Mouse (Mus musculus): Measurements from ENCODE around the gene Ccdc103.

Ccdc103 gene

GRCm38 (mm10) chr11:102880585-102881313 lies at the start of gene Ccdc103, which contains the start of gene Eftud2:
TSS of gene Ccdc103 (plus strand) at chr11:102881204.
TSS of gene Eftud2 (minus strand) at chr11:102880985.
- peak; percentile 93 for DNase-seq

DNA sequence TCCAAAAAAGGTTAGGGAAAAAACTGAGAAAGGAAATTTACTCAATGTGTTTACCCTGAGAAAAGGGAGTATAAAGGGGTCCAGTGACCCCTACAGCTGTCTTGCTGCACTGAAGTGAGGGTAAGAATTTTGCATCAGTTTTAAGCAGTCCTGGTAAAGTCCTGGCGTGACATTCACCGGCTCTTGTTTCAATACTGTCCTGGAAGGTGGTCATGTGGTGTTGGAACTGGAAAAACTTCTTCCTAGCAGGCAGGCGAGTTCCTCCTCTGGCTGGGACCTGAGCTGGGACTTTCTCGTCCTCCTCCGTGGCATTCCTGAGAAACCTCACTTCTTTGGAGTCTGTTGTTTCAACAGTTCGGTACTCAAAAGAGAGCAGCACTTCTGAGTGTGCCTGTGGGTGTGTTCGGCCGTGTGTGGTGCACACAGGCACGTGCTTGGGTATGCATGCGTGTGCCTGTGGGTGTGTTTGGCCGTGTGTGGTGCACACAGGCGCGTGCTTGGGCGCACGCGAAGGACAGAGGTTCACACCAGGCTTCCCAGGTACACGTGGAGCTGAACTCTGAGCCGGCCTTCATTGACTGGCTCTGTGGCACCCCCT lies 48.2 kb upstream of the Ccdc103 start:
- no peak for DNase-seq

GRCm38 (mm10) chr11:102834219-102834618 lies 46.8 kb upstream of the Ccdc103 start:
- DNase-seq, result no peak

GRCm38 (mm10) chr11:102835549-102835948 lies 45.5 kb upstream of the Ccdc103 start, which contains the start of gene Higd1b:
TSS of gene Higd1b (plus strand) at chr11:102835849.
- DNase-seq, result no peak

GRCm38 (mm10) chr11:102836146-102836545 lies 44.9 kb upstream of the Ccdc103 start:
- DNase-seq, result no peak

DNA sequence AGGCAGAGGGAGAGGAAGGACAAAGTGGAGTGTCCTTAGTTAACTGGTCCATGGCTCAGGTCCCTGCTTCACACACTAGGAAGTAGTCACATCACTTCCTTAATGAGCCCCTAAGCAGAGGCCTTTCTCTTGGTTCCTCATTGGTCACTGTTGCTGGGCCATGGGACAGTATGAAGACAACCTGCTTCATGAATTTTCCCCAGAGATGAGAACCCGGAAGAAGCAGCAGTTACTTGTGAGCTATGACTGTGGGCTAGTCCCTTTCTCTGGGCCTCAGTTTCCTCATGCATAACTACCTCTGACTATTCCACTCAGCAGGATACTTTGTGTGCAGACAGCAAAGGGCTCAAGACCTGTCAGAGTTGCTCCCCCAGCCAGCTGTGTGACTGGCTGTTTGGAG lies 43.6 kb upstream of the Ccdc103 start:
- DNase-seq, result no peak

GRCm38 (mm10) chr11:102838126-102838525 lies 42.9 kb upstream of the Ccdc103 start:
- no peak for DNase-seq

GRCm38 (mm10) chr11:102838616-102839150 lies 42.3 kb upstream of the Ccdc103 start:
- no peak for DNase-seq

DNA sequence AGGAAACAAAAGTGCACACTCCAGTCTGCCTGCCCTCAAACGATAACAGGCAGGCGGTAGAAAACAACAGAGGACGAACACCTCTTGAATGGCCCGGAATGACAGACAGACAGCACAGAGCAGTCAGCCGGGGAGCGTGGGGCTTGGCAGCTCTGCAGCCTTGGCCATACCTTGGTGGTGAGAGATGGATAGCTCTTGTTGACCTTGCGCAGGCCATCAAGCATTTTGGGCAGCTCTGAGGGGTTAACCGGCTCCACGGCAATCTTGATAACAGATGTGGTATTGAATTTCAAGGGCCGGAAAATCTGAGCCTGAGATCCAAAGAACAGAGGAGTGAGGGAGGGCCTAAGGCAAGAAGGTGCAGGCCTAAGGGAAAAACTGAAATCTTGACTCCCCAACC lies 35.1 kb upstream of the Ccdc103 start:
- no peak for DNase-seq

- DNase-seq, result no peak
Observed at GRCm38 (mm10) chr11:102851883-102852282, 29.1 kb upstream of the Ccdc103 start.

GRCm38 (mm10) chr11:102853760-102854159 lies 27.2 kb upstream of the Ccdc103 start:
- DNase-seq, result no peak

- no peak for DNase-seq
Observed at GRCm38 (mm10) chr11:102855941-102856340, 25.1 kb upstream of the Ccdc103 start.

DNA sequence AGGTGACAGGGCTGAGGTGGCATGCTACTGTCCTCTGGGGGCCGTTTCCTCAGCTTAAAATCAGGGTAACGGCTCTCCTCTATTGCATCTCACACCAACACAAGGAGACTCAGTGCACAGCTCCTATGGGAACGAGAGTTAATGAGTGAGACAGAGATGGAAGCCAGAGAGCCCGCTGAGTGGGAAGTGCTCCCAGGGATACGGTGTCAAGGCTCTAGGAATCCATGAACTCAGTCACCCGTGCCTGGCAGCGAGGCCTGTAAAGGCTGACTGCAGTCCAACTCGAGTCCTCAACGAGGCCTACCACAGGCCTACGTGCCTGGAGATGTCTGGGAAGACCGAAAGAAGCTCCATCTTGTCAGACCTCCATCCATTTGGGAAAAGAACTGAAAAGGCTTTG lies 22.1 kb upstream of the Ccdc103 start:
- no peak for DNase-seq

DNA sequence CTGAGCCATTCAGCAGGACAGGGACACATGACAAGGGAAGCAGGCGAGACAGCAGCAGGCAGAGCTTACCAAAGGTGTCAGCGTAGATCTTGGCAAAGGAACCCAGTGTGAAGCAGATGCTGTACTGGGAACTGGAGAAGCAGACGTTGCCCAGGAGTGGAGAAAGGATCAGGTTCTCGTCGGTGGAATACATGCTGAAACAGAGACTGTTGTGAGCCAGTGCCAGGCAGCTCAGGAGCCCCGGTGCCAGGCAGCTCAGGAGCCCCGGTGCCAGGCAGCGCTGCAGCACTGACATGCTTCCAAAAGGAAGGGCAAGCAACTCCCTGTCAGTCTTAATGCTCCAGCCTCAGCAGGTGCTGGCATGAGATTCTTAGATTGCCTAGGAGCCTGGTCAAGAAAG lies 21.1 kb upstream of the Ccdc103 start:
- peak; percentile 49 for DNase-seq

DNA sequence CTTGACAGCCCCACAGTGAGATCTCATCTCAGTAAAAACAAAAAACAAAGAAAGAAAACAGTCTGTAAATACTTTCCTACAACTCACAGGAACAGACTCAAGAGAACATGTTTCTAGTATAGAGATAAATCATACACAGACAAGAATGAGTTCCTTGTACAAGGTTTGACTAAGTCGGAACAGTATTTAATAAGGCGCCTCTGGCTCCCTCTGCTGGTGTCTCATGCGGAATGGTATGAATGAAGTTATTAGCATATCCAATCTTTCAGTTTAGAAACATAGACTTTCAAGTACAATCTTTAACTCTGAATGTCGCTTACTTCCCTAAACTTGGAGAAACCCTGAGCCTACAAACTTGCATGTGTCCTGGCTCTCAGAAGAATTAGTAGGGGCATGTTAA lies 16.7 kb upstream of the Ccdc103 start:
- no peak for DNase-seq

DNA sequence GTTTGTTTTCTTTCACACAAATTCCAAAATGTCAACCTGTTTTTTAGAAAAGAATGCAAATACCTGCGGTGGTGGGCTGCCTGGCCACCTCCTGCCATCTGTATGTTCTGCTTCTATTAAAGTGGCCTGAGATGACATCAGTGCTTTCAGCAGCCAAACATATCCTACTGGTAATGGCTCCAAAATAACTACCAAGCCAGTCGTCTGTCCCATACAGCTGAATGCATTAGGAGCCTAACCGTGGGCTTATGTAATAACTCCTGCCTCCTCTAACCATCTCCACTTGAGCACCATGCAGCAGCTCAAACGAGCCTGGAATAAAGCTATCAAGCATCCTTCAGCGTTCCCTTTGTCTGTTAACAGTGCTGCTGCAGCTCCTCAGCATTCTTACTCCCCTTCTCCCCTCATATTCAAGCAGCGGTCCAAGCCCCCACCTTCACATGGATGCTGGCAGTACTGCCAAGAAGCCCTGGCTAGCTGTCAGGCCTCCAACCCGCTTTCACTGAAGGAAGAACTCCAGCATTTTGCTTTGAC lies 6.1 kb upstream of the Ccdc103 start:
- peak; percentile 71 for DNase-seq

GRCm38 (mm10) chr11:102879558-102879957 lies 1.4 kb upstream of the Ccdc103 start:
- DNase-seq, result no peak

GRCm38 (mm10) chr11:102881314-102882198 lies 552 bp downstream of the Ccdc103 start:
- DNase-seq, result peak; percentile 24

- DNase-seq, result no peak
Observed at GRCm38 (mm10) chr11:102884616-102885219, 3.7 kb downstream of the Ccdc103 start, which contains the start of gene Fam187a. TSS of gene Fam187a (plus strand) at chr11:102885169.

DNA sequence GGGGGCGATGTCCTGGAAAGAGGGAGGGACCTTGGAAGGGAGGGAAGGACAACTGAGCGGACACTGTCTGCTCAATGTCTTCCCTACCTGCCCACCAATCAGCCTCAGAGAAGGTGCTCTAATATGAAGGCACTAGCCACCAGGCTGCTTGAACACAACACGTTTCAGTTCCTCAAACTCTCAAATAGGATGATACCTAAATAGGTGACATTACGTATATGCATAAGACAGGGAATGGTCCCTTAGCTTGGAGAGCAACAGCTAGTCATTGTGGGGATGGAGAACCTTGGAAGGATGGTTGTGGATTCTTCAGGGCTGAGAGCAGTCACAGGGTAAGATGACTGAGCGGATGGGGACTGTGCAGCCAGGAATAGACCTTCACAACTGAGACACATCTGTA lies 6.4 kb downstream of the Ccdc103 start:
- no peak for DNase-seq

- peak; percentile 44 for DNase-seq
Observed at GRCm38 (mm10) chr11:102888135-102888534, 7.1 kb downstream of the Ccdc103 start.

DNA sequence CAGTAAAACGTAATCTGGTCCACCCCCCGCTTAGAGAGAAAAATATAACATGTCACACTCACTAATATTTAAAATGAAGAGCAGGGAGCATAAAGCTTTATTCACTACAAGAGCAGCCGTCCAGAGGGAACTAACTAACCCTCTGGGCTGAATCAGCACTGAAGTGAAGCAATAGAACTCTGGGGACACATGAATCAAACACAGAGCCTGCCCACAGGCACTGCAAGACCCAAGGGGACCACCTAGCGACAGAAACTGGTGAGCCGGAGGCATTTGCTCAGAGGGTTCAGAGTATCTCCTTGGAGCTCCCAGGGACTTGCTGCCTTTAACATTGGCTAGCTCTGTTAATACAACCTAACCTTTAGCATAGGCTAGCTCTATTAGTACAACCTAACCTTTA lies 9.1 kb downstream of the Ccdc103 start:
- no peak for DNase-seq

Measured in right cerebral cortex, postnatal 25 days (tissue).